In genomic region chr11:97589216-97589615, GRCm38 (mm10) we compare ENCODE assay signal across 13 mouse cellular contexts. TPM values are rescaled to one million over a fixed set of nuclear protein-coding genes. Genes with fewer than 3 reads are reported as not detected.
DNase-seq lines count a peak whose midpoint lies in the region; ATAC-seq and TF ChIP-seq lines count a peak whose summit lies in the region.
"Had no signal": no experiment of that assay in that cellular context is flagged by ENCODE, and none has a peak within 500 bp of the region (broad histone marks: within the 10 kb centered on the region; RNA-seq: fewer than 3 reads in every experiment).

No protein-coding gene starts in this region.

- H3K36me3 ChIP-seq in midbrain, embryonic 13.5 days: no peaks in the 10 kb centered on the region
- H3K36me3 ChIP-seq in midbrain, postnatal 0 days (ENCODE audit: insufficient read depth, low read length): no peaks in the 10 kb centered on the region
- H3K36me3 ChIP-seq: hindbrain, embryonic 12.5 days had no signal

- WGBS in midbrain, embryonic 13.5 days: 2% methylated on average over 10 of the region's 10 CpGs
- WGBS in midbrain, postnatal 0 days: 4% methylated on average over 10 of the region's 10 CpGs

- H3K27me3 ChIP-seq in midbrain, embryonic 13.5 days: 0 out of 2 replicates have a peak, but pooled peaks cover 7% of the 10 kb centered on the region
- no peaks in the 10 kb centered on the region for H3K27me3 ChIP-seq in midbrain, postnatal 0 days (ENCODE audit: insufficient read depth, low read length)

- no peak overlapping the region for H3K4me3 ChIP-seq in midbrain, embryonic 13.5 days (replicated peaks)
- no peak overlapping the region for H3K4me3 ChIP-seq in midbrain, postnatal 0 days (ENCODE audit: low read depth, low read length)
- H3K4me3 ChIP-seq: hindbrain, embryonic 12.5 days had no signal

- TF ChIP-seq CTCF in midbrain, postnatal 0 days (IDR thresholded peaks at IDR 0.05): no peak

- H3K4me2 ChIP-seq in midbrain, embryonic 13.5 days (replicated peaks): no peak overlapping the region
- no peak overlapping the region for H3K4me2 ChIP-seq in midbrain, postnatal 0 days (ENCODE audit: low read depth, low read length, poor library complexity, severe bottlenecking)
- H3K4me2 ChIP-seq: hindbrain, embryonic 12.5 days had no signal

- DNase-seq in frontal cortex, postnatal 25 days (ENCODE audit: low spot score in 2 of 2): no peak
- no peak for DNase-seq in midbrain, postnatal 0 days (ENCODE audit: low spot score)
- DNase-seq in left cerebral cortex, postnatal 25 days (ENCODE audit: low spot score in 2 of 2): peak; percentile 30 to 92
- DNase-seq in telencephalon, adult 2 months (ENCODE audit: low read depth, low spot score): peak; percentile 80
- DNase-seq in T-cell, adult 2 months (ENCODE audit: low spot score): no peak
- DNase-seq in adipocyte (ENCODE audit: low spot score): no peak
- DNase-seq: kidney, postnatal 14 days; liver had no signal

- no peaks in the 10 kb centered on the region for H3K9me3 ChIP-seq in midbrain, embryonic 13.5 days
- H3K9me3 ChIP-seq in midbrain, postnatal 0 days (ENCODE audit: low read length): no peaks in the 10 kb centered on the region
- H3K9me3 ChIP-seq: hindbrain, embryonic 12.5 days had no signal

- intact Hi-C loops in left cerebral cortex, postnatal 25 days (cut with DNase I): loop anchor here (1.0 kb wide), 1 partner anchor 15 kb away; no protein-coding TSS in a partner anchor

- 0 out of 2 replicates have a peak overlapping the region, but pooled peaks have one; percentile 39 for H3K27ac ChIP-seq in midbrain, embryonic 13.5 days
- H3K27ac ChIP-seq in midbrain, postnatal 0 days (ENCODE audit: low read depth, low read length): no peak overlapping the region
- H3K27ac ChIP-seq: hindbrain, embryonic 12.5 days had no signal

- ATAC-seq in frontal cortex, adult (ENCODE audit: low TSS enrichment): peak; percentile 73
- no peak for ATAC-seq in midbrain, embryonic 13.5 days
- ATAC-seq in midbrain, postnatal 0 days (ENCODE audit: low FRiP score): no peak

- H3K9ac ChIP-seq in midbrain, embryonic 13.5 days (replicated peaks): no peak overlapping the region
- no peak overlapping the region for H3K9ac ChIP-seq in midbrain, postnatal 0 days (replicated peaks; ENCODE audit: low read length, poor library complexity, severe bottlenecking)
- H3K9ac ChIP-seq: hindbrain, embryonic 12.5 days had no signal

- H3K4me1 ChIP-seq in midbrain, embryonic 13.5 days (replicated peaks): peaks cover 17% of the 10 kb centered on the region
- H3K4me1 ChIP-seq in midbrain, postnatal 0 days (ENCODE audit: insufficient read depth, low read length): no peaks in the 10 kb centered on the region

RNA-seq across cellular contexts. Expression of gene Srcin1, which starts 13.2 kb away (rescaled TPM):
- polyA plus RNA-seq in midbrain, embryonic 13.5 days (2015; fragmentation: Nextera tagmentation; extraction: Ambion mirVana): 7.0 and 8.5 TPM in 2 replicates
- total RNA-seq in midbrain, postnatal 0 days (2014; rRNA removed): 95.0 and 100 TPM in 2 replicates
- polyA plus RNA-seq in midbrain, postnatal 0 days (2015; fragmentation: Nextera tagmentation; extraction: Ambion mirVana): 13.1 and 14.0 TPM in 2 replicates
- 100 to 1,000 TPM; 323 to 339 TPM for total RNA-seq in left cerebral cortex, postnatal 25 days (2021)
- total RNA-seq: common myeloid progenitor, adult 5-6 weeks; megakaryocyte-erythroid progenitor cell, adult 5-6 weeks had no signal

RNA-seq across cellular contexts. Expression of gene Epop, which starts 40.3 kb away (rescaled TPM):
- polyA plus RNA-seq in midbrain, embryonic 13.5 days (2015; fragmentation: Nextera tagmentation; extraction: Ambion mirVana): 3.0 and 4.2 TPM in 2 replicates
- 5.0 and 8.4 TPM in 2 replicates for total RNA-seq in midbrain, postnatal 0 days (2014; rRNA removed)
- polyA plus RNA-seq in midbrain, postnatal 0 days (2015; fragmentation: Nextera tagmentation; extraction: Ambion mirVana): 1.5 and 1.6 TPM in 2 replicates
- 10 to 100 TPM; 77.4 to 92.2 TPM for total RNA-seq in left cerebral cortex, postnatal 25 days (2021)

Comparison
In these comparisons a context has a peak if more than half of its experiments do, and no peak if none do; other contexts are left out.
1. DNase-seq: peak in left cerebral cortex, postnatal 25 days (2 of 2) and telencephalon, adult 2 months (single experiment); none in frontal cortex, postnatal 25 days (0 of 2), midbrain, postnatal 0 days (single experiment), T-cell, adult 2 months (single experiment) and adipocyte (single experiment).